Mouse (Mus musculus) intestine, embryonic 16.5 days (tissue): ENCODE results near the gene Mmrn1. TPM values are rescaled to one million over a fixed set of nuclear protein-coding genes. Genes with fewer than 3 reads are reported as not detected.

Experiments
- ATAC-seq: fragments of 200-750 bp; cut with Nextera tagmentation; 2 replicates; pipeline ENCODE4 v1.8.0; 2017; ENCODE audit warnings: moderate TSS enrichment, moderate library complexity
- H3K27ac ChIP-seq: fragments of 300-500 bp; sonication (generic); 2 replicates; pipeline ENCODE4 v1.5.1; 2014; ENCODE audit warnings: mild to moderate bottlenecking, low read length
- H3K27me3 ChIP-seq: fragments of 300-500 bp; sonication (generic); replicated peaks from 2 replicates; pipeline ENCODE4 v1.6.1; 2014; ENCODE audit warnings: low read length, control low read depth, mixed read lengths; ENCODE audit not compliant: control insufficient read depth, insufficient read depth
- H3K36me3 ChIP-seq: fragments of 300-500 bp; sonication (generic); 2 replicates; pipeline ENCODE4 v1.6.1; 2014; ENCODE audit warnings: low read length, control low read depth; ENCODE audit not compliant: control insufficient read depth, insufficient read depth
- H3K4me1 ChIP-seq: fragments of 300-500 bp; sonication (generic); 2 replicates; pipeline ENCODE4 v1.6.1; 2014; ENCODE audit warnings: low read length, control low read depth, mixed read lengths; ENCODE audit not compliant: control insufficient read depth, insufficient read depth
- H3K4me2 ChIP-seq: fragments of 300-500 bp; sonication (generic); 2 replicates; pipeline ENCODE4 v1.6.1; 2014; ENCODE audit warnings: low read depth, low read length, control low read depth
- H3K4me3 ChIP-seq: fragments of 300-500 bp; sonication (generic); 2 replicates; pipeline ENCODE4 v1.5.1; 2014; ENCODE audit warnings: mild to moderate bottlenecking, low read length
- H3K9ac ChIP-seq: fragments of 300-500 bp; sonication (generic); 2 replicates; pipeline ENCODE4 v1.6.1; 2014; ENCODE audit warnings: low read depth, low read length
- H3K9me3 ChIP-seq: fragments of 300-500 bp; sonication (generic); 2 replicates; pipeline ENCODE4 v1.6.1; 2016; ENCODE audit warnings: low read length, control low read depth; ENCODE audit not compliant: control insufficient read depth
- WGBS: fragments of 180-500 bp; shearing (Covaris S2); extraction: QIAGEN DNeasy Blood & Tissue Kit; methylation state at CpG from one replicate; pipeline ENCODE4 v1.1.7; 2014; 5-methylcytosine and 5-hydroxymethylcytosine counted together
- polyA plus RNA-seq: library from polyadenylated mRNA; unstranded; fragments of >200 nt; fragmentation: Nextera tagmentation; extraction: Ambion mirVana; gene quantifications from 2 replicates; pipeline ENCODE4 v1.2.1, GENCODE M21; 2015

The Mmrn1 gene
- polyA plus RNA-seq, 1 experiment from 2014 or later, result 4.3 TPM

GRCm38 (mm10) chr6:60961285-60961684 lies 36.5 kb downstream of the Mmrn1 start:
- no peaks in the 10 kb centered on the region for H3K4me1 ChIP-seq
- no peak overlapping the region for H3K9ac ChIP-seq
- no peak overlapping the region for H3K27ac ChIP-seq
- no peak for ATAC-seq
- H3K27me3 ChIP-seq, result no peaks in the 10 kb centered on the region
- no peaks in the 10 kb centered on the region for H3K9me3 ChIP-seq
- no peak overlapping the region for H3K4me2 ChIP-seq
- no peak overlapping the region for H3K4me3 ChIP-seq
- 85% methylated on average over 2 of the region's 2 CpGs for WGBS
- H3K36me3 ChIP-seq, result no peaks in the 10 kb centered on the region

- Histone ChIP-seq H3K4me2 (no peak overlapping the region), H3K27me3 (no peaks in the 10 kb centered on the region), H3K4me1 (no peaks in the 10 kb centered on the region), H3K36me3 (no peaks in the 10 kb centered on the region), H3K9me3 (no peaks in the 10 kb centered on the region), H3K4me3 (no peak overlapping the region), H3K27ac (no peak overlapping the region), H3K9ac (no peak overlapping the region)
- 56% methylated on average over 2 of the region's 2 CpGs for WGBS
- no peak for ATAC-seq
These were observed 37.1 kb downstream of the Mmrn1 start for GRCm38 (mm10) chr6:60961838-60962237.

GRCm38 (mm10) chr6:60962668-60963067 lies 37.9 kb downstream of the Mmrn1 start:
- no peaks in the 10 kb centered on the region for H3K9me3 ChIP-seq
- H3K9ac ChIP-seq, result no peak overlapping the region
- no peaks in the 10 kb centered on the region for H3K36me3 ChIP-seq
- no peak overlapping the region for H3K4me2 ChIP-seq
- ATAC-seq, result no peak
- H3K27me3 ChIP-seq, result no peaks in the 10 kb centered on the region
- no peaks in the 10 kb centered on the region for H3K4me1 ChIP-seq
- WGBS, result 90% methylated on average over 2 of the region's 2 CpGs
- H3K27ac ChIP-seq, result no peak overlapping the region
- no peak overlapping the region for H3K4me3 ChIP-seq

GRCm38 (mm10) chr6:60963726-60964125 lies 39.0 kb downstream of the Mmrn1 start:
- Histone ChIP-seq H3K4me3 (no peak overlapping the region), H3K27me3 (no peaks in the 10 kb centered on the region), H3K9me3 (no peaks in the 10 kb centered on the region), H3K27ac (no peak overlapping the region), H3K36me3 (no peaks in the 10 kb centered on the region), H3K4me2 (no peak overlapping the region), H3K4me1 (no peaks in the 10 kb centered on the region), H3K9ac (no peak overlapping the region)
- WGBS, result 54% methylated on average over 1 of the region's 1 CpGs
- ATAC-seq, result no peak

GRCm38 (mm10) chr6:60966931-60967330 lies 42.2 kb downstream of the Mmrn1 start:
- Histone ChIP-seq H3K9me3 (no peaks in the 10 kb centered on the region), H3K4me2 (no peak overlapping the region), H3K27ac (no peak overlapping the region), H3K9ac (no peak overlapping the region), H3K36me3 (no peaks in the 10 kb centered on the region), H3K27me3 (no peaks in the 10 kb centered on the region), H3K4me1 (no peaks in the 10 kb centered on the region), H3K4me3 (no peak overlapping the region)
- 81% methylated on average over 4 of the region's 4 CpGs for WGBS
- ATAC-seq, result no peak

- Histone ChIP-seq H3K4me2 (no peak overlapping the region), H3K27ac (no peak overlapping the region), H3K36me3 (no peaks in the 10 kb centered on the region), H3K9me3 (no peaks in the 10 kb centered on the region), H3K4me1 (no peaks in the 10 kb centered on the region), H3K4me3 (no peak overlapping the region), H3K27me3 (no peaks in the 10 kb centered on the region), H3K9ac (no peak overlapping the region)
- WGBS, result 70% methylated on average over 6 of the region's 6 CpGs
- no peak for ATAC-seq
These were observed 44.6 kb downstream of the Mmrn1 start for GRCm38 (mm10) chr6:60969407-60969806.

GRCm38 (mm10) chr6:60970811-60971210 lies 46.0 kb downstream of the Mmrn1 start:
- no peak overlapping the region for H3K27ac ChIP-seq

GRCm38 (mm10) chr6:60978610-60979009 lies 53.8 kb downstream of the Mmrn1 start:
- ATAC-seq, result peak; percentile 77
- WGBS, result 72% methylated on average over 1 of the region's 1 CpGs
- H3K27ac ChIP-seq, result no peak overlapping the region

More at GRCm38 (mm10) chr6:60970811-60971210, 46.0 kb downstream of the Mmrn1 start:
- no peak for ATAC-seq
- Histone ChIP-seq H3K4me2 (no peak overlapping the region), H3K9ac (no peak overlapping the region), H3K4me3 (no peak overlapping the region), H3K4me1 (no peaks in the 10 kb centered on the region), H3K27me3 (no peaks in the 10 kb centered on the region), H3K36me3 (no peaks in the 10 kb centered on the region), H3K9me3 (no peaks in the 10 kb centered on the region)
- 87% methylated on average over 2 of the region's 2 CpGs for WGBS

GRCm38 (mm10) chr6:60979039-60979438 lies 54.3 kb downstream of the Mmrn1 start:
- Histone ChIP-seq H3K4me2 (no peak overlapping the region), H3K9ac (no peak overlapping the region), H3K4me3 (no peak overlapping the region), H3K27me3 (no peaks in the 10 kb centered on the region), H3K27ac (no peak overlapping the region), H3K36me3 (no peaks in the 10 kb centered on the region), H3K4me1 (no peaks in the 10 kb centered on the region), H3K9me3 (no peaks in the 10 kb centered on the region)
- WGBS, result 55% methylated on average over 2 of the region's 2 CpGs
- ATAC-seq, result peak; percentile 95

More at GRCm38 (mm10) chr6:60978610-60979009, 53.8 kb downstream of the Mmrn1 start:
- Histone ChIP-seq H3K4me3 (no peak overlapping the region), H3K9me3 (no peaks in the 10 kb centered on the region), H3K36me3 (no peaks in the 10 kb centered on the region), H3K27me3 (no peaks in the 10 kb centered on the region), H3K4me1 (no peaks in the 10 kb centered on the region), H3K4me2 (no peak overlapping the region), H3K9ac (no peak overlapping the region)

- Histone ChIP-seq H3K4me3 (no peak overlapping the region), H3K9ac (no peak overlapping the region), H3K4me1 (no peaks in the 10 kb centered on the region), H3K9me3 (no peaks in the 10 kb centered on the region), H3K27me3 (no peaks in the 10 kb centered on the region), H3K27ac (no peak overlapping the region), H3K36me3 (no peaks in the 10 kb centered on the region), H3K4me2 (no peak overlapping the region)
- 77% methylated on average over 1 of the region's 1 CpGs for WGBS
- ATAC-seq, result no peak
These were observed 59.6 kb downstream of the Mmrn1 start for GRCm38 (mm10) chr6:60984360-60984759.
